Mouse (Mus musculus): Measurements from ENCODE around the gene Ccdc187.

- TF ChIP-seq HCFC1 (IDR thresholded peaks at IDR 0.05; ENCODE audit: borderline replicate concordance, insufficient read depth, low read length) (no peak), ZNF384 (IDR thresholded peaks at IDR 0.05; ENCODE audit: low read depth, low read length) (no peak), ZC3H11A (IDR thresholded peaks at IDR 0.05; ENCODE audit: borderline replicate concordance, low read depth, low read length) (no peak)
Observed at GRCm38 (mm10) chr2:26323589-26324325, 29.4 kb upstream of the Ccdc187 start.
